Mouse (Mus musculus) central nervous system, embryonic 11.5 days (tissue): ENCODE data around the gene Irf4. TPM values are rescaled to one million over a fixed set of nuclear protein-coding genes. Genes with fewer than 3 reads are reported as not detected.

Experiments used
- polyA plus RNA-seq: library from polyadenylated mRNA; depleted of rRNA; stranded (reverse); fragments of >200 nt; gene quantifications from 2 replicates; pipeline ENCODE4 v1.2.3, GENCODE M21; 2012; rRNA removed

Gene Irf4
- polyA plus RNA-seq = 0.02 and 0.04 TPM in 2 replicates

DNA sequence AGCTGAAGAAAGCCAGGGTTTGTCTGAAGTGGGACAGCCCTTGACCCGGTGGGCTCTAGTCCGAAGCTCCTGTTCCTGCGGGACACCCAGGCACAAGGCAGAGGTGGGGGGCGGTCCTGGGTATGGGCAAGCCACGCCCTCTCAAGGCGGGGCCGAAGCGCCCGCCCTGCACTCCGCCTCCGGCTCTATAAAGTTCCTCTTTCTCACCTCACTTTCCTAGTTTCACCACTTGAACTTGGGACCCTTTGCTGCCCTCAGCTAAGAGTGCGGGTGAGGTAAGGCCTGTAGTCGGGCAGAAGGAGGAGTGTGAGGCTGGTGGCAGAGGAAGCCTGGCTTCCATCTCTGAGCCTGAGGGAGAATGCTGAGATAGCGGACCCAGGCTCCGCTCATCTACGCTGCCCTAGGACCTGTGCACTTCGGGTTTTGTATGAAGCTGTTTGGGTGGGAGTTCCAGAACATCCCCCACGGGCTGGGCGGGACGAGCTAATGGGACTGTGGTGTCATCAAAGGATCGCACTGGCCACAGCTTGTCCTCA, at the start of gene Irf4:
Irf4 (plus strand) TSS at position 206 of the 536 bp plus-strand sequence.

Other genes with a start within 250 kb of the Irf4 start
- gene Uqcrfs1, start 203.9 kb upstream of the Irf4 start, polyA plus RNA-seq = 146 and 147 TPM in 2 replicates
- 9.0 and 15.8 TPM in 2 replicates for gene Dusp22, start 89.2 kb upstream of the Irf4 start, polyA plus RNA-seq
- gene Hus1b, start 198.5 kb downstream of the Irf4 start, polyA plus RNA-seq = 0.11 and 0.25 TPM in 2 replicates
- 18.7 and 26.9 TPM in 2 replicates for gene Exoc2, start 224.9 kb downstream of the Irf4 start, polyA plus RNA-seq
- gene Gm5447, start 225.0 kb downstream of the Irf4 start, polyA plus RNA-seq = 0.04 and 0.17 TPM in 2 replicates